Mouse (Mus musculus): ENCODE data around the gene Dscaml1. TPM values are rescaled to one million over a fixed set of nuclear protein-coding genes. Genes with fewer than 3 reads are reported as not detected.

The Dscaml1 gene
- polyA plus RNA-seq, 1 experiment from 2014 or later, result 13.8 TPM

GRCm38 (mm10) chr9:45662471-45662870, 236.0 kb downstream of the Dscaml1 start:
- ATAC-seq (ENCODE audit: low FRiP score, low read depth), result no peak

DNA sequence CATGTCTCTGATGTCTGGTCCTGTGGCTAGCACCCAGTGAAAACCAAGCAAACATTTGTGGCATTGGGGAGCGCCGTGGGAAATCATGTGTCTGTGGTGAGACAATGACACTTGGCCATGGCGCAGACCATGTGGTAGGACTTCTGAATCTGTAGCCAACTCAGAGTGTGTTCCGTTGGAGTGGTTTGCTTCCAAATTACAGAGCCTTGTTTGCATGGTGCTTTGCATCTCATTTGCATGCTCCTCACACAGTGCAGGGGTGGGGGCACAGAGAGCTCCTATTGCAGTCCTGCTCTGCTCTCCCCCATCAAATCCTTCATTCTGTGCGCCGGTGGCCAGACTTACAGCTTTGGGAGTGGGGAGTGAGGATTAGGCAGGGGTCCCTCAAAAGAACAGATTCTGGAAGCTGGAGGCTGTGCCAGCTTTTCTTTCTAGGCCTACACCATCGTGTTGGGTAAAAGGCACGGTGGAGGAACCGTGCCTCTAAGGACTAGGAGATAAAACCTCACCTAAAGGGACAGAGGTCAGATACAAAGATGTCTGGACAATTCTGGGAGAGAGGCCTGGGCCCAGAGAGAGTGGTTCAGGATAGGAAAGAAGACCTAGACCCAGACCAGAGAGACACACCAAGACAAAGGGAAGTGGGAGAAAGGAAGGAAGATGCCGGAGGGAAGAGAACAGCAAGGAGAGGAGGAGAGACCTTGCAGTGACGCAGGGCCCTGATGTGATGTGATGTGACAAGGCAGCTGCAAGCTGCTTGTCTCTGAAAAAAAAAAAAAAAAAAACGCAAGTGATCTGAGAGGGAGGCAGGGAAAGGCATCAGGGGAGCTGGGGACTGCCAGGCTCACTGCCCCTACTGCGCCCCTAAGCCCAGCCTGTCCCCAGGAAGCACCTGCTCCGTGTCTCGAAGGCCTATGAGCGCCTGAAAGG, 237.2 kb downstream of the Dscaml1 start:
- Histone ChIP-seq H3K4me2 (no peak overlapping the region), H3K36me3 (no peaks in the 10 kb centered on the region), H3K4me1 (replicated peaks) (peaks cover 46% of the 10 kb centered on the region), H3K4me3 (no peak overlapping the region), H3K9ac (peak overlapping the region; percentile 15; the same call in 1 of the 2 replicates), H3K27ac (replicated peaks) (peak overlapping the region; percentile 91), H3K9me3 (no peaks in the 10 kb centered on the region), H3K27me3 (no peaks in the 10 kb centered on the region)
- WGBS, result 28% methylated on average over 15 of the region's 16 CpGs
- peak; percentile 87 for ATAC-seq (ENCODE audit: low FRiP score, low read depth)

More at GRCm38 (mm10) chr9:45662471-45662870, 236.0 kb downstream of the Dscaml1 start:
- H3K27ac ChIP-seq (replicated peaks), result peak overlapping the region; percentile 91
- 44% methylated on average over 5 of the region's 5 CpGs for WGBS
- H3K4me3 ChIP-seq, result no peak overlapping the region
- no peak overlapping the region for H3K9ac ChIP-seq
- H3K4me1 ChIP-seq (replicated peaks), result peaks cover 57% of the 10 kb centered on the region
- H3K9me3 ChIP-seq, result no peaks in the 10 kb centered on the region
- no peaks in the 10 kb centered on the region for H3K27me3 ChIP-seq
- H3K36me3 ChIP-seq, result no peaks in the 10 kb centered on the region
- no peak overlapping the region for H3K4me2 ChIP-seq

DNA sequence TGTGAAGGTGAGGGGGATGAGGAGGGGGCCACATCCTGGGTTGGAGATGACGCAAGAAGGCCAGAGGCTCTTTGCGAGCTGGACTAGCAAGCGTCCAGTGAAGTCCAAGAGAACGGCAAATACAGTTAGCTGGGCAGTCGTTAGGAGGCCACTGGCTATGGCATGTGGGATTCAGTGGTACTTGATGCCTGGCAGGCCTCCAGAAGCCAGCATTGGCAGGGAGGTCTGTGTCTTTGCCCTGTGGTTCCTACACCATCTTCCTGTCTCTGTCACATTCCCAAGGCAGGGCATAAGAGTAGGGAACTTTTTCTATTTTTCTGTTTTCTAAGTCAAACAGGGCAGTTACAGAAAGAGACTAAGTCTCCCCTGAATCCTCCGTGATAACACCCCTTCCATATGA, 237.9 kb downstream of the Dscaml1 start:
- Histone ChIP-seq H3K4me1 (replicated peaks) (peaks cover 46% of the 10 kb centered on the region), H3K27ac (replicated peaks) (peak overlapping the region; percentile 91), H3K9me3 (no peaks in the 10 kb centered on the region), H3K4me2 (no peak overlapping the region), H3K4me3 (no peak overlapping the region), H3K27me3 (no peaks in the 10 kb centered on the region), H3K36me3 (no peaks in the 10 kb centered on the region), H3K9ac (0 out of 2 replicates have a peak overlapping the region, but pooled peaks have one; percentile 15)
- no peak for ATAC-seq (ENCODE audit: low FRiP score, low read depth)
- WGBS, result 37% methylated on average over 6 of the region's 6 CpGs

- ATAC-seq (ENCODE audit: low FRiP score, low read depth), result peak; percentile 69
- H3K9ac ChIP-seq, result peak overlapping the region; percentile 13; the same call in 1 of the 2 replicates
- WGBS, result 8% methylated on average over 15 of the region's 15 CpGs
- H3K36me3 ChIP-seq, result no peaks in the 10 kb centered on the region
- no peak overlapping the region for H3K4me3 ChIP-seq
- peak overlapping the region; percentile 14; the same call in 1 of the 2 replicates for H3K4me2 ChIP-seq
- H3K27me3 ChIP-seq, result no peaks in the 10 kb centered on the region
- peak overlapping the region; percentile 91 for H3K27ac ChIP-seq (replicated peaks)
- no peaks in the 10 kb centered on the region for H3K9me3 ChIP-seq
- H3K4me1 ChIP-seq (replicated peaks), result peaks cover 46% of the 10 kb centered on the region
Observed at GRCm38 (mm10) chr9:45664871-45665394, 238.5 kb downstream of the Dscaml1 start.

DNA sequence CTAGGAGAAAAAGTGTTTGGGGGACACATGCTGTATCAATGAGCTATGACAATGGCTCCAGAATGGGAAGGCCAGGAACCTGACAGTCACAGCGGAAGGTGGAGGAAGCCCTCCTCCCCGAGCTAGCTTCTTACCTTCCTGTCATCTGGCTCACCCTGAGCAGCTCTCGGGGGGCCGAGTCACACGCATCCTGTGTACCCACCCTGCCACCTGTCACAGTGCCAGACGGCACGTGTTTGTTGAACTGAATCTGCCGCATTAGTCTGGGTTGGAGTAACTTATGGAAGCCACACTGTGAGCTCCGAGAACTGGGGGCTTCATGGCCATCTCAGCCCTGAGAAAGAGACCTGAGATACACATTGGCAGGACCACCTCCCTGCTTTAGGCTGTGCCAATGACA, 249.5 kb downstream of the Dscaml1 start:
- H3K9me3 ChIP-seq, result no peaks in the 10 kb centered on the region
- H3K4me2 ChIP-seq, result 0 out of 2 replicates have a peak overlapping the region, but pooled peaks have one; percentile 6
- ATAC-seq (ENCODE audit: low FRiP score, low read depth), result peak; percentile 7; the same call in 1 of the 2 replicates
- H3K27ac ChIP-seq (replicated peaks), result peak overlapping the region; percentile 88
- H3K36me3 ChIP-seq, result no peaks in the 10 kb centered on the region
- H3K9ac ChIP-seq, result no peak overlapping the region; the same call in 1 of the 2 replicates
- H3K4me3 ChIP-seq, result no peak overlapping the region
- 46% methylated on average over 9 of the region's 9 CpGs for WGBS
- H3K27me3 ChIP-seq, result no peaks in the 10 kb centered on the region
- peaks cover 53% of the 10 kb centered on the region for H3K4me1 ChIP-seq (replicated peaks)

GRCm38 (mm10) chr9:45676578-45676977, 250.2 kb downstream of the Dscaml1 start:
- peak; percentile 46; the same call in 1 of the 2 replicates for ATAC-seq (ENCODE audit: low FRiP score, low read depth)
- Histone ChIP-seq H3K27me3 (no peaks in the 10 kb centered on the region), H3K27ac (replicated peaks) (peak overlapping the region; percentile 88), H3K9ac (no peak overlapping the region; the same call in 1 of the 2 replicates), H3K9me3 (no peaks in the 10 kb centered on the region), H3K4me3 (no peak overlapping the region), H3K4me2 (peak overlapping the region; percentile 6; the same call in 1 of the 2 replicates), H3K36me3 (no peaks in the 10 kb centered on the region), H3K4me1 (replicated peaks) (peaks cover 53% of the 10 kb centered on the region)
- whole genome bisulfite sequencing, result 9% methylated on average over 8 of the region's 8 CpGs

DNA sequence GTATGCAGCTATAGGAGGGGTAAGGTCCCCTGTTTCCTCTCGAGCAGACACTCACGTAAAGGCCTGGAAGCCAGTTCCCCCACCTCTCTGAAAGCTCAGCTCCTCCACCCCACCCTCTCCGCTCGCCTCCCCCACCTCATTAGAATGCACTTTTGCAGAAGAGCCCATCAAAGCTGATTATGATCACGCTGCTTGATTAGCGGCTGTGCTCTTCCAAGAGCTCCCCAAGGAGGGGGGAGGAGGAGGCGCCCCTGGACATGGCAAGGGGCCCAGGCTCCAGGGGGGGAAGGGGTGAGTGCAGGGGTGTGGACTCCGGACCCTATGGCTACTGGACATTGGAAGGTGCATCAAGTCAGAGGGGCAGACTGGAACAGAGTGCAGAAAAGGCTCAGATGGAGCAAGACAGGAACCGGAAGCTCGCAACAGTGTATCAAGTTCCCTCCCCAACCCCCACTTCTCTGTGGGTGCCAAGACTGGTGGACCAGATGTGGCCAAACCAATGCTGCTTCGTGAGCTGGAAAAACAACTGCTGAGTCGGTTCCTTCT, 250.9 kb downstream of the Dscaml1 start:
- Histone ChIP-seq H3K27me3 (no peaks in the 10 kb centered on the region), H3K4me3 (no peak overlapping the region), H3K27ac (replicated peaks) (peak overlapping the region; percentile 88), H3K4me2 (peak overlapping the region; percentile 29), H3K36me3 (no peaks in the 10 kb centered on the region), H3K4me1 (replicated peaks) (peaks cover 57% of the 10 kb centered on the region), H3K9me3 (no peaks in the 10 kb centered on the region), H3K9ac (no peak overlapping the region)
- peak; percentile 57 for ATAC-seq (ENCODE audit: low FRiP score, low read depth)
- 13% methylated on average over 11 of the region's 12 CpGs for WGBS

- Histone ChIP-seq H3K9me3 (no peaks in the 10 kb centered on the region), H3K27me3 (no peaks in the 10 kb centered on the region), H3K27ac (replicated peaks) (peak overlapping the region; percentile 88), H3K4me2 (no peak overlapping the region; the same call in 1 of the 2 replicates), H3K9ac (no peak overlapping the region), H3K4me3 (no peak overlapping the region), H3K4me1 (replicated peaks) (peaks cover 60% of the 10 kb centered on the region), H3K36me3 (no peaks in the 10 kb centered on the region)
- ATAC-seq (ENCODE audit: low FRiP score, low read depth), result peak; percentile 23
- 34% methylated on average over 8 of the region's 8 CpGs for WGBS
Observed at GRCm38 (mm10) chr9:45677952-45678663, 251.7 kb downstream of the Dscaml1 start.

DNA sequence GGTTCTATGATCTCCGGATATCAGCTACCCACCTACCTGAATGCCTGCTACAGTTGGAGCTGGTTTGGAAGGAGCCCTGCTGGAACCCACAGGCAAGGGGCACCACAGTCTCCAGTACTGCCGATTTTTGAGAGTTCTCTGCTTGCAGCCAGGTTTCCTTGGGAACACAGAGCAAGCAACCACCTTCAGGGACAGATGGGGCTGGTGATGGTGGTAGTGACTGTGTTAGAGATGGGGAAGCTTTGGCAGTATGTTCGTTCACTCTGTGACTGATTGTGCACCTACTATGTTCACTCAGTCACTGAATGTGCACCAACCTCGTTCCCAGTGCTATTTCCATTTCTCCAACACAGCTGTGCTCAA, 252.2 kb downstream of the Dscaml1 start:
- 50% methylated on average over 4 of the region's 4 CpGs for WGBS
- Histone ChIP-seq H3K4me1 (replicated peaks) (peaks cover 60% of the 10 kb centered on the region), H3K4me3 (no peak overlapping the region), H3K9ac (no peak overlapping the region), H3K27ac (replicated peaks) (peak overlapping the region; percentile 88), H3K4me2 (no peak overlapping the region; the same call in 1 of the 2 replicates), H3K36me3 (no peaks in the 10 kb centered on the region), H3K27me3 (no peaks in the 10 kb centered on the region), H3K9me3 (no peaks in the 10 kb centered on the region)
- ATAC-seq (ENCODE audit: low FRiP score, low read depth), result no peak

- peaks cover 30% of the 10 kb centered on the region for H3K4me1 ChIP-seq (replicated peaks)
- 51% methylated on average over 11 of the region's 11 CpGs for WGBS
- H3K4me3 ChIP-seq, result no peak overlapping the region
- no peak overlapping the region for H3K9ac ChIP-seq
- peak; percentile 31; the same call in 1 of the 2 replicates for ATAC-seq (ENCODE audit: low FRiP score, low read depth)
- H3K27me3 ChIP-seq, result no peaks in the 10 kb centered on the region
- no peak overlapping the region for H3K4me2 ChIP-seq
- no peaks in the 10 kb centered on the region for H3K9me3 ChIP-seq
- no peaks in the 10 kb centered on the region for H3K36me3 ChIP-seq
- peak overlapping the region; percentile 67 for H3K27ac ChIP-seq (replicated peaks)
Observed at GRCm38 (mm10) chr9:45682461-45682998, 256.1 kb downstream of the Dscaml1 start.
